Mouse (Mus musculus): ENCODE results near the gene Lgals2. TPM values are rescaled to one million over a fixed set of nuclear protein-coding genes. Genes with fewer than 3 reads are reported as not detected.

Gene Lgals2
- polyA plus RNA-seq, 1 experiment from 2014 or later, result not detected

DNA sequence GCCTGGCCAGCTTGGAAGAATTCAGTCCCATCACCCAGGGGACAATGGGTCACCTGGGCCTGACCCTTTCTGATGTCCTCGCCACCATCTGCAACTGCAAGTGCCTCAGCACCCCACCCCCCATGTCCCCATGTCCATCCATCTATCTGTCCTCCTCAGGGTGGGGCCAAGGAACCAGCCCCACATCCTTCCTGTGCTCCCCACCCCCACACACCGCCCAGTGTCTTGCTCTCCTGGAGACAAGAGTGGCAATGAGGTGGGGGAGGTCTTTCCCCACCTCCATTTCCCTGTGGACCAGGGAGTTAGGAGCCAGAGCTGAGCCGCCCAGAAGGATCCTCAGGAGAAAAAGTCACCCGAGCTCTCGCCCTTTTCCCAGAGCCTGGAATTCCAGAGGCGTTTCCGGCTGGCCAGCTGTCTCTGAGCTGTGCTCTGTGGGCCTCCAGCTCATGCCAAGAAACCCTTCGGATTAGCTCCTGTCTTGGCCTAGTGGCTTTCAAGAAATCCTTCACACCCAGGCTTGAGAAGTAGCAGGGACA is 19.2 kb downstream of the Lgals2 start:
- peak overlapping the region; percentile 41; the same call in 1 of the 2 replicates for H3K27ac ChIP-seq (ENCODE audit: low read depth, low read length)
- 47% methylated on average over 8 of the region's 8 CpGs for WGBS
- ATAC-seq (replicated peaks; ENCODE audit: low FRiP score) (no peak), DNase-seq (ENCODE audit: low spot score) (peak; percentile 52)
- no peak overlapping the region for H3K9ac ChIP-seq (ENCODE audit: low read length)
- peaks cover 20% of the 10 kb centered on the region for H3K4me1 ChIP-seq (replicated peaks; ENCODE audit: control insufficient read depth, insufficient read depth, low read length)
- H3K27me3 ChIP-seq (ENCODE audit: control insufficient read depth, insufficient read depth, low read length), result peaks cover 6% of the 10 kb centered on the region
- H3K9me3 ChIP-seq (ENCODE audit: control insufficient read depth, low read length), result no peaks in the 10 kb centered on the region
- no peaks in the 10 kb centered on the region for H3K36me3 ChIP-seq (ENCODE audit: control insufficient read depth, insufficient read depth, low read length)
- H3K4me3 ChIP-seq (ENCODE audit: low read depth, low read length), result no peak overlapping the region
- no peak overlapping the region for H3K4me2 ChIP-seq (ENCODE audit: low read depth, low read length, severe bottlenecking)

DNA sequence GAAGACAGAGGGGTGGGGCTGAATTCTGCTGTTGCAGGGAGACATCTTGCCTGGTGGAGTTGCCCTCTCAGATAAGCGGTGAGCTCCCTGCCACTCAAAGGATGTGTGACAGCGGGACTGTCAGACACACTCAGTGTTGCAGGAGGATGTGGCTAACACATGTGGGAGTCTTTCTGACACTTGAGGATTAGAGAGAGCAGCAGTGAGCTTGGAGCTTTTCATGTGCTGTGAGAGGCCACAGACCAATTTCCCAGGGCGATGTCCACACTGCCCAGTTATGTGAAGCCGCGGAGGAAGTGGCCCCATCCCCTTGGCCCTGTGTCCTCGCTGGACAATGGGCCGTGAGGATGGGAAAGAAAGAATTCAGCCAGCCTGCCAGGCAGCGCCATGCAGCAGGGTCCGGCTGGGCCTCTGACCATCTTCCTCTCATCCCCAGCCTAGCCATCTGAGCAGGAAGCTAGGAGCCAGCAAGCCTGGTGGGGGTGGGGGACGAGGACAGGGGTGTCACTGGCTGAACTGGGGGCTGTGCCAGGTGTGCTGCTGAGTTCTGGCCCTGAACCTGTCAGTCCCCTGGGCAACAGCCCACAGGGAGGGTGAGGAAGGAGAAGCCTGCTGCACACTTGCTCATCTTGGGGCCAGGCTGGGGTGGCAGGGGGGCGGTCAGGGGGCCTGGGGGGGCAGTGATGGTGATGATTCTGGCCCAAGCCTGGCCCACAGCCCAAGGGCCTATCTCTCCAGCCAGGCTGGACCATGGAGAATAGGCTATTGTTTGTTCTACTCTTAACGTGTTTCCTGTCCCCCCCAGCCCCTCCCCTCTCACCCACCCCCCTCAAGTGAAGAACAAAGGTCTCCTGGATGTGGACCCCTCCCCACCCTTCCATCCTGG is 19.9 kb downstream of the Lgals2 start:
- Histone ChIP-seq H3K4me3 (ENCODE audit: low read depth, low read length) (no peak overlapping the region), H3K27me3 (ENCODE audit: control insufficient read depth, insufficient read depth, low read length) (no peaks in the 10 kb centered on the region), H3K9me3 (ENCODE audit: control insufficient read depth, low read length) (no peaks in the 10 kb centered on the region), H3K36me3 (ENCODE audit: control insufficient read depth, insufficient read depth, low read length) (no peaks in the 10 kb centered on the region), H3K27ac (ENCODE audit: low read depth, low read length) (peak overlapping the region; percentile 27; the same call in 1 of the 2 replicates), H3K4me2 (ENCODE audit: low read depth, low read length, severe bottlenecking) (no peak overlapping the region), H3K9ac (ENCODE audit: low read length) (peak overlapping the region; percentile 29; the same call in 1 of the 2 replicates), H3K4me1 (replicated peaks; ENCODE audit: control insufficient read depth, insufficient read depth, low read length) (peaks cover 18% of the 10 kb centered on the region)
- DNase-seq (ENCODE audit: low spot score) (peak; percentile 53), ATAC-seq (replicated peaks; ENCODE audit: low FRiP score) (no peak)
- 18% methylated on average over 11 of the region's 12 CpGs for WGBS

DNA sequence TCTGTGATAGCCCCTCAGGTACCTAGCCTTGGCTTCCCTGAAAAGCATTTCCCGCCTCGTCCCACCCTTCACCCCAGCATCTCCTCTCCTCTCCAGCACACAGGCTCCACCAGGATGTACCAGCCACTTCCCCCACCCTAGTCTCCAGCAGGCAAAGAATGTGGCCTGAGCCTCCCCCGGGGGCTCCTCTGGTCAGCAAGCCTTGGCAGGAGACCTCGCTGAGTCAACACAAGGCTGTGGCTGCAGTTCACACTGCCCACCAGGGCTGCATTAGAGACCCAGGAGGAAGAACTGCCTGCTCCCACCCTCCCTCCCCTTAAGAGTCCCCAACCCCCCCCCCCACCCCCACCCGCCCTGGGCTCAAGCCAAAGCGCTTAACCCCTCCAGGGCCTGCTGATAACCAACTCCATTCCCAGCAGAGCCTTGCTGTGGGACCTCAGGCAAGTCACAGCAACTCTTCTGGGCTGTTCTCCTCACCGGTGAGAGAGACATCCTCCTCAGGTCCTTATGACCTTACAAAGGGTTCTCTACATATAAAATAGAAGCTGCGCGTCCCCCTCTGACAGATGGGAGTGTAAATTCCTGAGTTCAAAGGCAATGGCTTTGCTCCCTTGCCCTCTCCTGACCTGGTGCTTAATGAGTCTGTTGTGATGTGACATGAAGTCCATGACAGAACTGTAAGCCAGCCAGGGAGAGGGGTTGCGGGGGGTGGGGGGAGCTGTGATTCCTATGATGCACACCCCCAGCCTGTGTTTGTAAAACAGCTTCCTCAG is 20.9 kb downstream of the Lgals2 start:
- H3K4me2 ChIP-seq (ENCODE audit: low read depth, low read length, severe bottlenecking), result no peak overlapping the region
- peaks cover 12% of the 10 kb centered on the region; the same call in 1 of the 2 replicates for H3K4me1 ChIP-seq (replicated peaks; ENCODE audit: control insufficient read depth, insufficient read depth, low read length)
- H3K36me3 ChIP-seq (ENCODE audit: control insufficient read depth, insufficient read depth, low read length), result no peaks in the 10 kb centered on the region
- no peak overlapping the region for H3K4me3 ChIP-seq (ENCODE audit: low read depth, low read length)
- H3K27ac ChIP-seq (ENCODE audit: low read depth, low read length), result no peak overlapping the region
- WGBS, result 63% methylated on average over 10 of the region's 10 CpGs
- no peak for ATAC-seq (replicated peaks; ENCODE audit: low FRiP score)
- H3K9ac ChIP-seq (ENCODE audit: low read length), result no peak overlapping the region
- DNase-seq (ENCODE audit: low spot score), result peak; percentile 50
- no peaks in the 10 kb centered on the region for H3K9me3 ChIP-seq (ENCODE audit: control insufficient read depth, low read length)
- no peaks in the 10 kb centered on the region for H3K27me3 ChIP-seq (ENCODE audit: control insufficient read depth, insufficient read depth, low read length)

DNA sequence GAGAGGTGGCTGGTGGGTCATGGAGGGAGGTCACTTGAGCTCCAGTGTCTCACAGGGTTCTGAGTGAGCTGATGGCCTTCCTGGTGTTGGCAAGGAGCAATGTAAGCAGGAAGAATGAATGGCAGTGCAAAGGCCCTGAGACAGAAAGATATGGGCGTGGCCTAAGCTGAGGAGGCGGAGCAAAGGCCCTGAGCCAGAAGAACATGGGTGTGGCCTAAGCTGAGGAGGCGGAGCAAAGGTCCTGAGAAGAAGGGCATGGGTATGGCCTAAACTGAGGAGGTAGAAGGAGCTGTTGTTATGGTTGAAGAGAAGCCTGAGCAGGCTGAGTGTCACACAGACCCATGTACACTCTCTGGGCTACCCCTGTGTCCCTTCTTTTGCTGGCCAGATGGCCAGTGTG is 21.7 kb downstream of the Lgals2 start:
- Histone ChIP-seq H3K4me2 (ENCODE audit: low read depth, low read length, severe bottlenecking) (no peak overlapping the region), H3K27ac (ENCODE audit: low read depth, low read length) (no peak overlapping the region), H3K9ac (ENCODE audit: low read length) (no peak overlapping the region), H3K36me3 (ENCODE audit: control insufficient read depth, insufficient read depth, low read length) (no peaks in the 10 kb centered on the region), H3K27me3 (ENCODE audit: control insufficient read depth, insufficient read depth, low read length) (no peaks in the 10 kb centered on the region), H3K9me3 (ENCODE audit: control insufficient read depth, low read length) (no peaks in the 10 kb centered on the region), H3K4me1 (replicated peaks; ENCODE audit: control insufficient read depth, insufficient read depth, low read length) (peaks cover 12% of the 10 kb centered on the region; the same call in 1 of the 2 replicates), H3K4me3 (ENCODE audit: low read depth, low read length) (no peak overlapping the region)
- ATAC-seq (replicated peaks; ENCODE audit: low FRiP score), result 0 out of 2 replicates have a peak, but pooled peaks have one; percentile 31
- WGBS, result 99% methylated on average over 3 of the region's 3 CpGs
- peak; percentile 46 for DNase-seq (ENCODE audit: low spot score)

DNA sequence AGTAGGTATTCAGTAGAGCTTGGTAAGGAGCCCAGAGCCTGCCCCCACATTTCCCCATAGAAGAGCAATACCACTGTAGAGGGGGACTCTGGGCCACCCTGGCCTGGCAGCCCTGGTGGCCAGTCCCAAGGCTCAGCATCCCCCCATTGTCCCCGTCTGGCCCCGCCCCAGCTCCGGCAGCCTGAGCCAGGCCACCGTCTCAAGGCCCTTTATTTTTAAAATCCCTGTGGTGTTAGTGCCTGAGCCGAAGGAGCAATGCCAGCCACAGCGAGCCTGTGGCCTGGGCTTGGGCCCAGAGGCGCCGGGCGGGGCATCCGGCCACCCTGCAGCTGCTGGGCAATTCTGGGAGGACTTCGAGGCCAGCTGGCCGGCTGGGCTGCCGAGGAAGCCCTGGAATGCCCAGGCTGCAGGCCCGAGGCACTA is 22.6 kb downstream of the Lgals2 start:
- Histone ChIP-seq H3K27ac (ENCODE audit: low read depth, low read length) (peak overlapping the region; percentile 59), H3K27me3 (ENCODE audit: control insufficient read depth, insufficient read depth, low read length) (no peaks in the 10 kb centered on the region), H3K9me3 (ENCODE audit: control insufficient read depth, low read length) (no peaks in the 10 kb centered on the region), H3K4me3 (ENCODE audit: low read depth, low read length) (no peak overlapping the region), H3K4me2 (ENCODE audit: low read depth, low read length, severe bottlenecking) (peak overlapping the region; percentile 8; the same call in 1 of the 2 replicates), H3K4me1 (replicated peaks; ENCODE audit: control insufficient read depth, insufficient read depth, low read length) (peaks cover 13% of the 10 kb centered on the region; the same call in 1 of the 2 replicates), H3K36me3 (ENCODE audit: control insufficient read depth, insufficient read depth, low read length) (no peaks in the 10 kb centered on the region), H3K9ac (ENCODE audit: low read length) (peak overlapping the region; percentile 28; the same call in 1 of the 2 replicates)
- peak; percentile 75 for DNase-seq (ENCODE audit: low spot score)
- peak; percentile 63 for ATAC-seq (replicated peaks; ENCODE audit: low FRiP score)
- 11% methylated on average over 14 of the region's 14 CpGs for WGBS

DNA sequence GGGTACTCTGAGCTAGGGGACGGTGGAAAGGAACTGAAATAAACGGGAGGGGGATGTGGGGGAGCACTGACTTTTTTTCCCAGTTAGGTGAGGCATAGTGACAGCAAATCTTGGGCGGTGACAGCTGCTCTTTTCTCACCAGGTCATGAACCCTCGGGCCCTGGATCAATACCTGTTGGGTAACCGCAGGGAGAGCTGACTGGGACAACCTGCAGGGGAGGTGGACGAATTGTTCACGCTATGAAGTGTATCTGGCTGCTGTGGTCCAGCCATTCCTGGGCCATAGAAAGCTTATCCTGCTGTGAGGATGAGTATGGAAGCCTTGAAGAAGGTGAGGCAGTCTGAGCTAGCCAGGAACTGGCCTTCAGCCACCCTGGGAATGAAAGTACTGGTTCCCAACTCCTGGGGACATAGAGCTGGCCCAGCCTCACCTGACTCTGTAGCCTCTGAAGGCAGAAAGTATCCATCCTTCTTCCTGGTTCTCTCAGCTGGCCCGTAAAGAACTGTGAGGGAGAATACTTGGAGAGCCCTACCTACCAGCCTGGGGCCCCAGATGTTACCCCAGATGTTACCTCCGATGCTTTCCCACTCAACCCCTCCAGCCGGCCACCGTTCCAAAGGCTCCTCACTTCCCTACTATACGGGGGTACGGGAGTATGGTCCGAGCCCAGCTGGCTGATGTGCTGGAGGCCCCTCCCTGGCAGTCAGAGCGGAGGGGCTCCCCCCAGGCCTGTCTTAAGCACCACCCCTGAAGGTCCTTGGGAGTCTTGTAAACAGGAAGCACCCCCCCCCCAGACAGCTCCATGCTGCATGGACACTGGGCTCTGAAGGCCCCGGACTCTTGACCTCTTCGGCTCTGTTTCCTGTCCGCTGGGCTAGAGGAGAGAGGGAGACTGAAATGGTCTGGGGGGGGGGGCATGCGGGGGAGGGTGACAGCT is 23.3 kb downstream of the Lgals2 start:
- H3K4me2 ChIP-seq (ENCODE audit: low read depth, low read length, severe bottlenecking), result no peak overlapping the region
- H3K27me3 ChIP-seq (ENCODE audit: control insufficient read depth, insufficient read depth, low read length), result peaks cover 5% of the 10 kb centered on the region; the same call in 1 of the 2 replicates
- H3K9ac ChIP-seq (ENCODE audit: low read length), result peak overlapping the region; percentile 28
- DNase-seq (ENCODE audit: low spot score), result peak; percentile 56
- 53% methylated on average over 18 of the region's 19 CpGs for WGBS
- H3K36me3 ChIP-seq (ENCODE audit: control insufficient read depth, insufficient read depth, low read length), result no peaks in the 10 kb centered on the region
- H3K9me3 ChIP-seq (ENCODE audit: control insufficient read depth, low read length), result no peaks in the 10 kb centered on the region
- H3K4me1 ChIP-seq (replicated peaks; ENCODE audit: control insufficient read depth, insufficient read depth, low read length), result peaks cover 13% of the 10 kb centered on the region; the same call in 1 of the 2 replicates
- H3K4me3 ChIP-seq (ENCODE audit: low read depth, low read length), result no peak overlapping the region
- no peak; the same call in 1 of the 2 replicates for ATAC-seq (replicated peaks; ENCODE audit: low FRiP score)
- H3K27ac ChIP-seq (ENCODE audit: low read depth, low read length), result 0 out of 2 replicates have a peak overlapping the region, but pooled peaks have one; percentile 59

DNA sequence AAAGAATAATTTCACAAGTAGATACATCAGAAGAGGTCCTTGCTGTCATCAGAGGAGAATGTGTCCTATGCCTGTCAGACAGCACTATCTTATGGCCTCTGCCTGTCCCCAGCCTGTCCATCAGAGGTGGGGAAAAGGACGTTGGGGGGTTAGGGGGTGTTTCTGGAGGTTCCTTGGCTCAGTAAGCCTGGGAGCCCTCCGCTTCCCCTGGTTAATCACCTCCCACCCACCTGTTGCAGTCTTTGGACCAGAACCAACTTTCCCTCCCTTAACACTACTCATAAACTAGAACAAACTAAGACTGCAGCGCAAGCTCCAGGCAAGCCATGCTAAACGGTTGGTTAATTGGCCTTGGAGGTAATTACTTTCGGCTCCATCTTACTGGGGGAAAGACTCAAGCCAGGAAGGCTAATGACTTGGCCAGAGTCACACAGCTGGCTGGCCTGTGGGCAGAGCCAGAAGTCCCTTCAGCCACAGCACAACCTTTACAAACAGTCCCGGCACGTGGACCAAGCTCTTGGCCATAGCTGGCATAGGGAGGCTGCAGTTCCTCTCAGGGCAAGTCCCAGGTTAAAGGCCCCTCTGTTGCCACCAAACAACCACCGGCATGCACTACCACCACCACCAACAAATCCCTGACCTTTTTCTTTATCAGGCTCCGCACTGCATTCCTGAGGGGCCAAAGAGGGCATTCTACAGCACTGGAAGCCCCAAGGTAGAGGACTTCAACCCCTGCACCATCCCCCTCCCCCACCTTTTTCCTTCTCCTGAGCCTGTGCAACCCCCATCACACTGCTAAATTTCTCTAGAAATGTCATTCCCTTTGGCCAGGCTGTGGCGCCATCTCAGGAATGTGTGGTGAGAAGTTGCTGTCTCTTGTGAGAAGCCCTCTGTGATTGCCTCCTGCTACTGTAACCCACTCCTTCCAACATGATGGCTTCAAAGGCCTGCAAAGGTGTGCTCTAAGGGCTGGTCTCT is 24.3 kb downstream of the Lgals2 start:
- H3K36me3 ChIP-seq (ENCODE audit: control insufficient read depth, insufficient read depth, low read length), result no peaks in the 10 kb centered on the region
- H3K27ac ChIP-seq (ENCODE audit: low read depth, low read length), result no peak overlapping the region
- H3K4me2 ChIP-seq (ENCODE audit: low read depth, low read length, severe bottlenecking), result no peak overlapping the region
- DNase-seq (ENCODE audit: low spot score) (peak; percentile 46), ATAC-seq (replicated peaks; ENCODE audit: low FRiP score) (no peak)
- H3K27me3 ChIP-seq (ENCODE audit: control insufficient read depth, insufficient read depth, low read length), result peaks cover 5% of the 10 kb centered on the region; the same call in 1 of the 2 replicates
- no peak overlapping the region for H3K9ac ChIP-seq (ENCODE audit: low read length)
- no peaks in the 10 kb centered on the region for H3K9me3 ChIP-seq (ENCODE audit: control insufficient read depth, low read length)
- no peak overlapping the region for H3K4me3 ChIP-seq (ENCODE audit: low read depth, low read length)
- WGBS, result 70% methylated on average over 10 of the region's 10 CpGs
- H3K4me1 ChIP-seq (replicated peaks; ENCODE audit: control insufficient read depth, insufficient read depth, low read length), result peaks cover 13% of the 10 kb centered on the region; the same call in 1 of the 2 replicates
